Mouse (Mus musculus) cerebral cortex, adult 2 months (tissue): ENCODE results near the gene Rxrg.

ENCODE experiments used
- WGBS: fragments of 180-500 bp; shearing (Covaris S2); methylation state at CpG from one replicate; pipeline ENCODE4 v1.1.7; 2018; 5-methylcytosine and 5-hydroxymethylcytosine counted together

The Rxrg gene

DNA sequence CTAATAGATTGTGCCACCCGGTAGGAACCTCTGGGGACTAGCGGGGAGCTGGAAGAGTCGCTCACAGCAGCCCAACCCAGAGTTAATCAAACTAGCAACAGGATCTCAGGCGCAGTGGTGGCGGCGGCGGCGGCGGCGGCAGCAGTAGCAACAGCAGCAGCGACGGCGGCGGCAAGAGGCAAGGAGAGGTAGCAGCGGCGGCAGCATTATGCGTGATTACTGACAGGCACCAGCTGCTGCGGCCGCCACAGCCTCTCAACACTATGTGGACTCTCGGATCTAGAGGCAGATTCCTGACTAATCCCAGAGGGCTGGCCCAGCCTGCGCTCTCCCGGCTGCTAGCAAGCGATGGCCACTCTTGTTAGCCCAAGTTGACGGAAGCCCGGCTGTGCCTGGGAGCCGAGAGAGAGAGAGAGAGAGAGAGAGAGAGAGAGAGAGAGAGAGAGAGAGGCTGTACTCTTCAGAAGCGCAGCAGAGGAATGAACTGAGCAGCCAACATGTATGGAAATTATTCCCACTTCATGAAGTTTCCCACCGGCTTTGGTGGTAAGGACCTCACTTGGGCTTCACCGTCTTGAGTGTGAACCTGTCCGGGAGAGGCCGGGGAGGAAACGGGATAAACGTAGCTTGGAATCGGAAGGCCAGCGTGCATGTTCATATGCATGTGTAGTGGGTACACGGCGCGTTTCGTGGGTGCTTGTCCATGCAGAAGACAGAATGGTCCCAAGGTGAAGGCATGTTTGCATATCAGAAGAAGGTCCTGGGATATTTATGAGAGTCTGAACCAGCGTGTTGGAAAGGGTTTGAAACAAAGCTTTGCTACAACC is at the start of gene Rxrg:
Gene Rxrg, plus strand, starts transcription at position 130 of the 827 bp plus-strand sequence.
- WGBS: 2% methylated on average over 40 of the region's 40 CpGs

DNA sequence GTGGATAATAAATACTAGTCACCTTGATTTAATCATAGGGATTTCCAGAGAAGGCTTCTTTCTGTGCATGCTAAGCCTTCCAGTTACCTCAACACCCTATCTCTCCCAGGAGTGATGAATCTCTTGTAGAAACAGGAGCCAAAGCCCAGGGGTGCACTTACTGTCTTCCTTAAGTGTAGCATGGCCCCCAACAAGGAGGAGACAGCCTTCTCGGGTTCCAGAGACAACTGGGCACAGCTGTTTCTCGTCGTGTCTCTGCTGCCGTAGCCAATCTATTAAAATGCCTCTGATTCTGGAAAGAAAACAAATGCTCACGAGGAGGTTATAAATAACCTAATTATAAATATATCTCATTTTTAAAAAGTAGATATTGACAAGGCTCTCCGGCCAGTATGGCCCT is 48.9 kb upstream of the Rxrg start:
- 78% methylated on average over 6 of the region's 6 CpGs for WGBS

DNA sequence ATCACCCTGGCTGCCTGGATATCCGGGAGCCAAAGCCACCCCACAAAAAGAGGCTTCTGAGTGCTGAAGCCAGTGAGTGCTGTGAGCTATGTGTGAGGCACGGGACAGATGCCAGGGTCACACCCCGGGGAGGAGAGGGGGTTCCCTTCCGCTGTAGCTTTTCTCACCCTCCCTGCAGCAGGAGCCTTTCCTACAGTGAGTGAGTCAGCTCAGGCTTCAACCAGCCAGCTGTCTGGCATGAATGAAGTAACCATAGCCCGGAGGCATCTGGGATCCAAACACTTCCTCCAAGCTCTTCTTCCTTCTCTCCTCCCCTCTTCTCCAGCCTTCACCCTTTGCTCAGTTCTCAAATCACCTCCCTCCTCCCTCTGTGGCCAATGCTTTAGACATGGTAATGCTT is 46.6 kb upstream of the Rxrg start:
- 15% methylated on average over 5 of the region's 5 CpGs for WGBS

DNA sequence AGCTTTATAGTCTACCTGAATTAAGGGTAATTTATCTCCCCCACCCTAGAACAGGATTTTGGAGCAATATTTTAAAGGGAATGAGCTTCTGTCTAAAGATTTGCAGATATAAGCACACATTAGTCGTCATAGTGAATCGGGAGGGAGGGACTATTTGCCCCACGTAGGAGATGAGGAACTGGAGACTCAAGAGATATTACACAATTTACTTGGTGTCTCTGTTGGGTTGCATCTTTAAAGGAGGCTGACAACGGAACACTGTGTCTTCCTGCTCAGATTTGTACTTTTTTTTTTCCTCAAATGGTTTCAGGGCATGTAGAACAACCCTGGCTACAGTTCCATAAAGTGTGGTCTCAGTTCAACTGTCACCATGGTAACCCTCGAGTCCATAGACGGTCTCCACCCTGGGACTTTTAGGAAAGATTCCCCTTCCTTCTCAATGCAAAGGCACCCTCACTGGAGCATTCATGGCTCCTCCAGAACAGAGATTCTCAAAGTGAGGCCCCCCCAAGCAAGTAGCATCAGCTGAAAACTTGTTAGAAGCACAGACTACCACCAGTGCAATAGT is 44.1 kb upstream of the Rxrg start:
- WGBS: 60% methylated on average over 6 of the region's 6 CpGs

DNA sequence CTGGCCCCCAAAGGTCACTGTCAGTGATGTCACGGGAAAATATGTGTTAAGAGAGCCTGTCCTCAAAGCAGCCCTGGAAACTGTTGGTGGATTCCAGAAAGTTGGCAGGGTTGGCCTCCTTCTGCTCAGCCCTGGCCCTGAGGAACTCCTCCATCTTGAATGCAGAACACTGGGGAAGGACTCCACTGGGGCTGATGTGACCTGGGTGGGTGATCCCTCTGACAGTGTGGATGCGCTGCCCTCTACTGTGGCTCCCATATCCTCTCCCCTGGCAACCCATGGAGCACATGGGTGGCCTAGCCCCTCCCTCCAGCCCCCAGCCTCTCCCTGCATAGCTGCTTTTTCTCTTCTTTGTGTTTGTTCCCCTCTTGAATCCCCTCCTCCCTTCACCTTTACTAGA is 31.6 kb upstream of the Rxrg start:
- 88% methylated on average over 2 of the region's 2 CpGs for WGBS

DNA sequence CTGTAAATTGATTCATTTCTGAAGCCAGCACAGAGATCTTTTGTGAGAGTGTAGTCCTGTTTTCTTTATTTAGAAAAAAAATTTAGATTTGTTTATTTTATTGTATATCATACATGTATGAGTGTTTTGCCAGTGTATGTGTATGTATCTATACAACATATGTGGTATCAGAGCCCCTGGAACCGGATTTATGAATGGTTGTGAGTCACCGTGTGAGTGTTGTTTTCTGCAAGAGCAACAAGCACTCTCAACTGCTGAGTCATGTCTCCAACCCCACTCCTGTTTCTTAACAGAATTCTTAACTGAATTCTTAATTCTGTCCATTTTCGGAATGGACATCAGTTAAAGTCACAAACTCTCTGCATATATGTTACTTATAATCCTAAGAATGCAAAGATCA is 19.1 kb upstream of the Rxrg start:
- WGBS: 64% methylated on average over 3 of the region's 3 CpGs

DNA sequence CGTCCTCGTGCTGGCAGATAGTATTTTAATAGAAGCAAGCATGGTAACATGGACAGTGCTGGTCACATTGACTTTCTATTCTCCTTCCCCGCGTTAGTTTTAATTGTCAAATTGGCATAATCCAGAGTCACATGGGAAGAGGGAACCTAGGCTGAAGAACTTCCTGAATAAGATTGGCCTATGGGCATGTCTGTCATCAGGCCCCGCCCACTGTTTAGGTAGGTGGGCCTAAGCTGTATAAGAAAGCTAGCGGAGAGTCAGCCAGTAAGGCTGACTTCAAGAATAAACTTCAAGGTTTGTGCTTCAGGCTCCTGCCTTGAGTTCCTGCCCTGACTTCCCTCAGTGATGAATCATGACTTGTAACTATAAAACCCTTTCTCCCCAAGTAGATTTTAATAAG is 15.0 kb upstream of the Rxrg start:
- WGBS: 69% methylated on average over 6 of the region's 6 CpGs

DNA sequence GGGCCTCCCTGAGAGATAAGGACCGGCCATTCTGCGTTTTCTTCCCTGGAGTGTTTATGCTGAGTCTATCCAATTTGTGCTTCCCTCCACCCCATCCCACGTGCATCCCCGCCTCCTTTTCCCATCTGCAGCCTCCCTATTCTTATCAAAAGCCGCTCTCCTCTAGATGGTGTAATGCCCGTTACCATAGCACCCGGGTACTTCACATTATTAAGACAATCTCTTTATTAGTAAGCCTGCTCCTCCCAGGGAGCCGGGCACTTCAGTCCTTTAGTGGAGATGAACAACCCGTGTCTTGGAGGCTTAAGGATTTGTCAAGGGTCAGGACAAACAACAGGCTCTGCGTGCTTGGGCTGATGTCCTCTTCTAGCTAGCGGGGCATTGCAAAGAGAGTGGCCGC is 14.3 kb upstream of the Rxrg start:
- 45% methylated on average over 12 of the region's 12 CpGs for WGBS

DNA sequence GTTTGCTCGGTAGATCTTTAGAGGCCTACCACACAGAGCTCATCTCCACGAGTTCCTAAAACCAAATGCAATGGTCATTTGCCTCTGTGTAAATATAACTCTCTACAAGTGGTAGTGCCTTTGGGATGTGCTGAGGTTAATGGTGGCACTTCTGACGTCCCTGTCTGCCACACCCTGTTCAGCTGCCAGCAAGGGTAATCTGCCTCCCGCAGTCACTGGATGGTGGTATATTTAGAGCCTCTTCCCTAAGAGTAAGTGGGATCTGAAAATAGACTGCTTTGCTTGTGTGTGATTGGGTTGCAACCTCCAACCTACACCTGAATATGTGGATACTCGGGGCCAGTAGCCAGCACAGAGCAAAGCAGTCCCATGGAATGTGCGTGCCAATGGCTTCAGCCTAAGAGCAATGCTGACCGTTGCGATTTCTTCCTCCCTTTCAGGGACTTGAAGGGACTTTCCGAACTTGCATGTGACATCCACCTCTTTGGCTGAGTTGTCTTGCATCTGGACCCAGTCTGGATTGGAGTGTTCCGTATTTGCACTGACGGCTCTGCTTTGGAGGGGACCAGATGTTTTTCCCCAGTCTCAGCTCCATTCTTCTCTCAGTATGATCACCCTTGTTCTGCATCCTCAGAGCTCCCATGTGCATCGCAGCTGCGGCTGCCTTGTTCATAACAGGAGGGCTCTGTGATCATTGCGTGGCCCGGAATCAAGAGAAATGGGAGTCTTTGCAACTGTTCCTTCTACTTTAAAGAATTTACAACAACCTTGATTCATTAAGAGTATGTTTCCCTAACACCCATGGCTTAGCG is 9.2 kb upstream of the Rxrg start:
- 72% methylated on average over 16 of the region's 16 CpGs for WGBS

DNA sequence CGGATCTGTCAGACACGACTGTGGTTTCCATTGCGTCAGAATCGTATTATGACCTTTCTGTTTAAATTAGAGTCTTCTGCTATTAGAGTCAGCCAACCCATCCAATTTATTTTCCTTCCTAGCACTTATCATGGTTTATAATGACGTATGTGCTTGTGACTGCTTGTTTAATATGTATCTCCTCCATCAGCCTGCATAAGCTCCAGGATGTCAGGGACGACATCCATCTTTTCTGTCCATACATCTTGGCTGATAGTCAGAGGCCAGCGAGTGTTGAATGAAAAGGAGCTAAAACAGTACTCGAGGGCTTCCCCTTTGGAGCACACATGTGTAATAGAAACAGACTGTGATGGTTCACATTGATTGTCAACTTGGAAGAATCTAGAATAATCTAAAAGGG is 6.0 kb upstream of the Rxrg start:
- WGBS: 86% methylated on average over 8 of the region's 8 CpGs

DNA sequence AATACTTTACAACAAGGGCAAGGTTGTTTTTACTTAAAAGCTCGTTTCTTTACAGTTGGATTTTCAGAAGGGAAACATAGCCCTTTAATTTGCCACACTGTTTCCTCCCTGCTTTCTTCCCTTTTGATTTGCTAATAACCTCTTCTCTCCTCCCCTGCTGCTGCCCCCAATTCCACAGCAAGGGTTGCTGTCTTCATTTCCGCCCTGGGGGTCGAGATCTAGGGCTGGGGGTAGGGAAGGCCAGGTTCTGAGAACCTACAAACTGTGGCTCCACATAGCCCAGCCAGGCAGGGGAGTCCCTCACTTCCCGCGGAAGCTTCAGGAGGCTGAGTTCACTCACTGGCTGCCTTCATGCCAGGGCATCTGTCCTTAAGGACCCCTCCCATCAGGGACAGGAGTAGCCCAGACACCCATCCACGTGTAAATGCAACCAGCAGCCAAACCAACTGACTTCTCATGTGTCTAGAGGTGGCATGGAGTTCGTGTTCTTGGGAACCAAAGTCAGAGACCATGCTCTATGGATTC is 1.1 kb downstream of the Rxrg start:
- 50% methylated on average over 7 of the region's 7 CpGs for WGBS

DNA sequence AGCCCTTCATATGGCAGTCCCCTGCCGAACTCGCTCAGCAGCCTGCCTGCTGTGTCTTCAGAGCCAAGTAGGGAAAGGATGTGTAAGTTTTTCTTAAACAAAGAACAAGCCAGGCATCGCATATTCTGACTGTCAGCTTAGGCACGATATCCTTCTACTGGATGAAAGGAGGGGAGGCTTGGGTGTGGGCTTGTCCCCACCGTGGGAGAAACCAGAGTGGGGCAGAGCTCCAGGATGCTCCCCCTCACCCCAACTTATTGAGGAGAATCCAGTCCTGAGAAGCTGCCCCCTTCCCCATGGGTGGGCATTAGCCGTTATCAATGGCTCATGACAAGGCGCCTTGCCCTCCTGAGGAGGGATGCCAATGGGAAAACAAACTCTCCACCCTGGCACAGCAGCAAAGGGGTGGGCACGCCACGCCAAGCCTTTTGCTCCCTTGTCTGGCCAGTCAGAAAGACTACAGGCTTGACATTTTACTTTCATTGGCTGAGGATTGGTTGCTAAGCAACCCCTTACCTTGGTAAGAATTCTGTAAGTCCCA is 10.1 kb downstream of the Rxrg start:
- WGBS: 9% methylated on average over 9 of the region's 9 CpGs

DNA sequence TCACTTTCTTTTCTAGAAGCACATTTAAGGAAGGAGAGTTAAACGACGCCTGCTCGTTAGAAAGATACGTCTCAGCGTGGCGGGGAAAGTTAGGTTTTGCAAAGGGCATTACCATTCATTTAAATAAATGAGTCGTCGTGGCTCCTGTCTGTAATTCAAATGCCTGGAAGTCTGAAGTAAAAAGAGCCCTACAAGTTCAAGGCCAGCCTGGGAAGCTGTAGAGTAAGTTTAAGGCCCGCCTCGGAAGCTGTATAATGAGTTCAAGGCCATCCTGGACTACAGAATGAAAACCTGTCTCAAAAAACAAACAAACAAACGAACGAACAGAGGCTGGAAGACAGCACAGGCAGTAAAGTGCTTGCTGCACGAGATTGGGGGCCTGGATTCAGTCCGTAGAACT is 18.9 kb downstream of the Rxrg start:
- WGBS: 86% methylated on average over 14 of the region's 14 CpGs

DNA sequence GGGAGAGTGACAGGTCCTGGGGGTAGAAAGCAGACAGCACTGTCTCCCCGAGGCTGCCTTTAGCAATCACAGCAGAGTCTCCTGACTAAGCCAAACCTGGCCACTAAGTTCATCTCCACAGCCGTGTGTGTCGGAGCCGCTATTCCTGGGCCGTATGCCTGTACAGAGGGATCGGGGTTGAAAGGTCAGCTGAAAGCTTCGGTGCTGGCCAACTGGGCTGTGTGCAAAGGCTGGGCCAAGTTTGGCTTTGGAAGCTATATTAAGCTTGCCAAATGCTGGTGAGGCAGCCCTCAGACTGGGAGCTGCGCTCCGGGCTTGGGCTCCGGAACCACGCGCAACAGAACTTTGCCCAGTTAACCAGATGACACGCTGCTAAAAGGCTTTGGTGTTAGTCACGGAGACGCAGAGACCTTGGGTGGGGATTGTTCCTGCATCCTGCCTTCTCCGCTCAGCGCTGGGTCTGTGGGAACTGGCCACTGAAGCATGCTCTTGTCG is 19.9 kb downstream of the Rxrg start:
- WGBS: 66% methylated on average over 18 of the region's 18 CpGs

DNA sequence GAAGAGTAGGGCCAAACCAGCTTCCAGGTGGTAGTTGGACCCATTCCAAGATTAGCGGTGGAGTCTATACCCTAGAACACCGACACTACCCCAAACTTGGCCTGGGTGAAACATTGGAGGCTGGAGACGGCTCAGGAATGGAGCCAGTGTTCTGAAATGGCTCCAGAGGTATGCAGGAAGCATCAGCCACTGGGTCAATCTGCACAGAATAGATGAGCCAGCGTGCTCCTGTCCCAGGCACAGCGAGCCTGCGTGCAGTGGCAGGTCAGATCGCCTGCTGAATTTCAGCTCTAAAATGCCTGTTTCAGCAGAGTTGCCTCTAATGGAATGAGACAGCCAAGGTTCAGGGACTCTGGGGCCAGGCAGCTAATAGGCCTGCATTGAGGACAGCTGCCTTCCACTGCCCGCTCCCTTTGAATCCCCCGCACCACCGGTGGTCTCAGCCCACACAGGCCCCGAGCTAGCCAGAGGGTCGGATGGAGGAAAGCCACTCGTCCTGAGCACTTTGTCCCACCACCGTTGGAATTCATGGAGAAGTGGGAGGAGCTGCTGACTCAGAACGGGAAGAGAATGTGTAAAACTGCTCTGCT is 22.1 kb downstream of the Rxrg start:
- WGBS: 62% methylated on average over 15 of the region's 15 CpGs

DNA sequence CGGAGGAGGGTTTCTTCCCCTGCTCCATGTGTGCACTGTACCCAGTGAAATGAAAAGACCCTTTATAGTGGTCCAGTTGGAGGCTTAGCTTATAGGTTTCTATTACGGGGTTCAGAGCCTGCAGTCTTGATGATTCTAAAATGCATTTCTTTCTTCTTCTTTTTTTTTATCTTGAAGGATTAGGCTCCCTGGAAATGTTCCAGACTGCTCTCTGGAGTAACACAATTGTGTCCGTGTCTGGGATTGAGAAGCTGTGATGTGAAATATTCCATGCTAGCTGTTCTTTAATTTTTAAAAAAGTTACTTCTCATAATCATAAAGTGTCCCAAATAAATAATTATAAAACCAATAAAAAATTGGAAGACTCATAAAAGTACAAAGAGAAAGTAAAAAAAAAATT is 26.9 kb downstream of the Rxrg start:
- WGBS: 69% methylated on average over 3 of the region's 3 CpGs

DNA sequence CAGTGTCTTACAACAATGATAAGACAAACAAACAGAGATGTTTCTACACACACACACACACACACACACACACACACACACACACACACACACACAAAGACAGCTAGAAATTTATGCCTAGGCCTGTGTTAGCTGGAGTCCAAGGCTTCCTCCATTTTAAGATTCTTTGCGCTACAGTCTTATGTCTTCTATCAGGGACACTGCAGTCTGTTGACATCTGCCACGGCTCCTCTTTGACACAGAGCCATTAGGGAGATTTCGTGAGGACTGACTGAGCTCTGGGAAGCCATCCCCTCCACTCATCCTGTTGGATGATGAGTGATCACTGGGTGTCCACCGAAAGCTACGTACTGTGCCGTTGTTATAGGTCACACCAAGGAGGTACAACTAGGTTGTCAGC is 33.6 kb downstream of the Rxrg start:
- 91% methylated on average over 6 of the region's 6 CpGs for WGBS

DNA sequence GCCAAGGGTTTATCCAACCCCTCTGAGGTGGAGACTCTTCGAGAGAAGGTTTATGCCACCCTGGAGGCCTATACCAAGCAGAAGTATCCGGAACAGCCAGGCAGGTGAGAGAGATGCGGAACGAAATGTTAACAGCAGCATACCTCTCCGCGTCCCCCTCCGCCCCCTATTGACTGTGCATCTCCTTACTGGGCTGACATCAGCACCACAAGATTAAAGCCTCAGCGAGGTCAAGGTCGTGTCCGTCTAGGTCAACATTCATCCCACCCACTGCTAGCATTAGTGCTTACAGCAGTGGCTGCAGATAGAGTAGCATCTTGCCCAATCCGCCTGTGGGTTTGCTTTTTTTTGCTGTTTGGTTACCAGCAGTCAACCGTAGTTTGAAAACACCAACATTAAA is 37.5 kb downstream of the Rxrg start:
- WGBS: 75% methylated on average over 12 of the region's 12 CpGs

DNA sequence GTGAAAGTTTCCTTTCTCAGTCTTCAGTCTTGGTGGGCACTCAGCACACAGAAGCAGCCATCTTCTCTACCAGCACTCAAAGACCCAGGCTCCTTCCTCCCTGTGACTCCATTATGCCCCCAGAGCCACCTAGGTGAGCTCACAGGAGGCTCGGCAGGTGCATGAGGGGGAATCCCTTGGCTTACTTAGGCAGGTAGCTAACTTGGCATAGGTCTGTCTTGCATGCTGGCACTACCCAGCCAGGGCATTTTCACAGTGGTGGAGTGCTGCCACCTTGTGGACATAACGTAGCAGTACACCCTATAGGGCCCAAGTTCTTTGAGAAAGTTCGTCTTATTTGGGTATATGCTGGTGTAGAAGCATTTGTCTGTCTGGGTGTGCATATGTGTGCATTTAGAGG is 38.8 kb downstream of the Rxrg start:
- WGBS: 2% methylated on average over 3 of the region's 3 CpGs

DNA sequence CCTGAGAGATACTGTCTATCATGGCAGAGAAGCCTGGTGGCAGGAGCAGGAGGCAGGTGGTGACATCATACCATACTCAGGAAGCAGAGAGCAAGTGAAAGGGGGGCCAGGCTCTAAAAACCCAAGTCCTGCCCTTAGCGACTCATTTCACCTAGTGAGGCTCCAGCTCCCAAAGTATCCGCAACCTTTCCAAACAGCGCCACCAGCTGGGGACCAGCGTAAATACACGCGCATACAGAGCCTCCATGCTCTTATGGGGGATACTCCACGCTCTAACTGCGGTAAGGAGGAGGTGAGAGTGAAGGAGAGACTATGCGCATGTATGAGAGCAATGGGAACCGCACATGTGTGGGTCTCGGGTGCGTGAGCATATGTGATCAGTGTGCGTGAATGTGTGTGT is 39.9 kb downstream of the Rxrg start:
- 29% methylated on average over 13 of the region's 13 CpGs for WGBS

DNA sequence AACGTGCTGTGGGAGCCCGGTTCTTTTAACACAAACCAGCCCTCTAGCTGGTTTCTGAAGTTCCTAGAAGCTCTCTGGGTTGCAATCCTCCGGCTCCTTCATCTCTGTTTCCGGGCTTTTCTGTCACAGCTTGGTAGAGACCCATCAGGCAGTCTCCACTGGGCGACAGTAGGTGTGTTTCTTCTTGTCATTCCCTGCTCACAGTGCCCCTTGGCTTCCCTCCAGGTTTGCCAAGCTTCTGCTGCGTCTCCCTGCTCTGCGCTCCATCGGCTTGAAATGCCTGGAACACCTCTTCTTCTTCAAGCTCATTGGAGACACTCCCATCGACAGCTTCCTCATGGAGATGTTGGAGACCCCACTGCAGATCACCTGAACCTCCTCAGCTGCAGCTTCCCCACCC is 40.7 kb downstream of the Rxrg start:
- WGBS: 72% methylated on average over 9 of the region's 9 CpGs
